Mouse (Mus musculus) neural tube, embryonic 10.5 days (tissue): ENCODE data around the gene Lad1.

Experiments
- DNase-seq: peaks from one replicate; pipeline ENCODE4 v3.0.0-alpha.2; 2017; ENCODE audit warnings: low spot score; ENCODE audit errors: extremely low spot score

Gene Lad1

DNA sequence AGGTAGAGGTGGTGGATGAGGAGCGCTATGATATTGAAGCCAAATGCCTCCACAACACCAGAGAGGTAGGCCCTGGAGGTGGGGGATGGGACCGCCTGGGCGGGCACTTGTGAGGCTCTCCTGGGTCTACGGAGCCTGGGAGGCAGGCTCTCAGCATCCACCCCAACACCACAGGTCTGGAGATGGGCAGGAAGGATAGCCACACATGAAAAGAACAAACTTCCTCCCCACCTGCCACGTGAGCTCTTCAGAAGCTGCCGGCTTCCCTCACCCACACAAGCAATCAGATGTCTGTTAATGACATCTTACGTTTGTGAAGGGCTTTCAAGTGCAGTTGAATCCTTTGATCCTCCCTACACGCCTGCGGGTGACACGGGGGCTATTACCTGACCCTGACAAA lies 10.9 kb upstream of the Lad1 start:
- no peak for DNase-seq

DNA sequence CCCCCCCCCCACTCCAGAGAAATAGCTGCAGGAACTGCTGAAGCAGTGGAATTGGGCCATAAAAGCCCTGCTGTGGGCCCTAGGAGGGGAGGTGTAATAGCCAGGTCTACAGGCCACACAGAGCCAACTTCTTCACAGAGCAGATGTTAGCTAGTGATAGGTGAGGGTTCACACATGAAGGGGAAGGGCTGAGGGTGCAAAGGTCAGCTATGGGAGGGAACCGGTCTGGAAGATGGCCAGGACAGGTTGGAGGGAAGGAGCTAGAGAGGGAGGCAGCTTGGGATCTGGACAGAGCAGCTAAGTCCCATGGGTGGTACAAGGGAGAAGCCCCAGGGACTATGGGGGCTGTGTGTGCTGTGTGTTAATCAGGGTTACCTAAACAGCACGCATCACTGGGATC lies 8.2 kb upstream of the Lad1 start:
- no peak for DNase-seq

DNA sequence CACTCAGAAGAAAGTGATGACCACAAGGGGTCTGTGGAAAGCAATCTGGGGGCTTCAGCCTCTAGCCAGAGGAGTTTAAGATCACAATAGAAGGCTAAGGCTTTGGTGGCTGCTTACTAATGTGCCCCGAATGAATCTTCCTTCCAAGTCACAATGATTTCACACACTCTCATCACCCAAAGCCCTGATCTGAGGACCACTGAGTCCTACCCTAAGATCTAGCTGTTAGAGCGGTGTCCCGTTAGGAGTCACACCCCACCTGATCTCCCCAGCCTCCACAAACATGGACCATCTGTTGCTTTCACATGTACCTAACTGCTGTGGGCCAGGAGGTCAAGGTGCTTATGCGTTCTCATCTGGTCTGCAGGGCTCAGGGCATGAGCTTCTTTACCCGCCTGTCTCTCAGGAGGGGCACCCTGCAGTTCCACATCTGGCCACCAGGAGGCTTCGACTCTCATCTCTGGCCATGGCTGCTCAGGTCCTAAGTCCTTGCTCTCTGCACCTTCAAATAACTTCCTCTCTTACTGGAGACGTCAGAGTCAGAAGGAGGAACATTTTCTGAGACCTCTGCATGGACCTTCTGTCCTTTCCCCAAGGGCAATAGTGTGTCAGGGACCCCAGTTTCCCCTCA lies 7.3 kb upstream of the Lad1 start:
- peak; percentile 88 for DNase-seq

DNA sequence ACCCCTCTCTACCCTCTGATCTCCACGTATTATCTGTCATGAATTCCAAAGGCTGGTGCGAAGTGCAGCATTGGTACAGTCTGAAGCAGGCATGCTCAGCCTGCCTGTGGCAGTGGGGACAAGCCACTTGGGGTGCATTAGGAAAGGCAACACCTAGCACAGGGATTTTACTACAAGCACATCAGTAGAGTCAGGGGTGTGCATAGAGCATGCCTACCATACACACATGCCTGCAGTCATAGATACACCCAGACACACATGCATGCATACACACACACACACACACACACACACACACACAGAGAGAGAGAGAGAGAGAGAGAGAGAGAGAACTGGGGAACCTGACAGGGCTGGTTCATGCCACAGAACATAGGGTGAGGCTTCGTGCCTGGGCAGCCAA lies 6.2 kb upstream of the Lad1 start:
- no peak for DNase-seq

DNA sequence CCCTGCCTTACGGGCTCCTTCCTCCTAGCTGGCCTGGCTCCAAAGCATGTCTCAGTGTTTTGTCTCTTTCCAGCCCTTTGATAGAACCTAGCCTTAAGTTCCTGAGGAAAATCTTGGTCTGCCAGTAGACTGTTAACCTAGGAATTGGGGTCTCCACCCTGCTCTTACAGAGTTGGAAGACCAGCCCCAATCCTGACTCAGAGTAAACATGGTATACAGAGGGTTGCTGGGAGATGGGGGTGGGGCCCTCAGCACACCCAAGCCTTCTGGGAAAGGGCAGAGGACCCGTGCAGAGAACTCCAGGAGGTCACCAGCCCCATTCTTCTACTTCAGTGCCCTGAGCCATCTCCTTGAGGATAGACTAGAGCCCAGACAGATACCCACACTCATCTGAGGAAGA lies 5.8 kb upstream of the Lad1 start:
- no peak for DNase-seq

DNA sequence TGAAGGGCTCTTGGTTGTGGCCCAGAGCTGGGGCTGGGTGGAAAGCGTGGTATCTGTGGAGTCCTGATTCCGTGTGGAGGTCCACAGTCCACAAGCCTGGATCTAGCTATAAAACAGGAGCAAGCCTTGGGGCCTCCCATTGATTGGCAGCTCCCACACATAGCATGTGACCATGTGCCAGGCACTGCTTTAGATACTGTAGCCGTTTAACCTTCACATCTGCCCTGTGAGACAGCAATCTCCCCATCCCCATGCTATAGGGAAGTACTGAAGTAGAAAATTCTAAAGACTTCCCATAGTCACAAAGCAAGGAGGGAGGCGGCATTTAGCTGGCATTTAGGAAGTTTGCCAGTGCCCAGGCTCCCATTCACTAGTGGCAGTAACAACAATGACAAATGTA lies 5.3 kb upstream of the Lad1 start:
- no peak for DNase-seq

DNA sequence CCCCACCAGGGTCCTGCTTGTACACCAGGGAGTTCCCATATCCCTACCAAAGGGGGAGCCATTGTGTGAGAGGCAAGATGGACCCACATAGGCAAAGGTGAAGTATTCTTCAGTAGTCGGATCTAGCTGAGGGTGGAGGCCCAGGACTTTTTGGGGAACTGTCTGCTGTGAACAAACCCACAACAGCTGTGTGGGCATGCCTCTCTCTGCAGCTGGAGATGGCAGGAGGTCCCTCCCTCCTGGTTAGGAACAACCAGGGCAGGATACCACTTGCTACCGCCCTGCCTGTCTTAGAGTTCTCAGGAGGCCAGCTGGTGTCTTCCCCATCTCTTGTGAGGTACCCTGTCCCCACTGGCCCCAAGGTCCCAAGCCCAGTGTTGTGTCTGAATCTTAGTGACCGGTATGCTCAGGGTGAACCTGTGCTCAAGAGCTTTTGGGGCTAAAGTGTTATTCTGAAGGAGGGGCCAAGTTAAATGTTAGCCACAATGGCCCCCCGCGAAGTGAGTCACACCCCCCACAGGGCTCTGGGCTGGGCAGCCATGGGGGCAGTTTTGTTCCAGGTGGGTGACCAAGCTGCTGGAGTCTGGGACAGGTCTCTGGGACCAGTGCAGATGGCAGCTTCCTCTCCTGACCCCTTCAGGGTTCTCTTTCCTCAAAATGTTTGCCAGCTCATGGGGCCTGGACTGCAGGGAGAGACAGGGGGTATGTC lies 4.6 kb upstream of the Lad1 start:
- no peak for DNase-seq

DNA sequence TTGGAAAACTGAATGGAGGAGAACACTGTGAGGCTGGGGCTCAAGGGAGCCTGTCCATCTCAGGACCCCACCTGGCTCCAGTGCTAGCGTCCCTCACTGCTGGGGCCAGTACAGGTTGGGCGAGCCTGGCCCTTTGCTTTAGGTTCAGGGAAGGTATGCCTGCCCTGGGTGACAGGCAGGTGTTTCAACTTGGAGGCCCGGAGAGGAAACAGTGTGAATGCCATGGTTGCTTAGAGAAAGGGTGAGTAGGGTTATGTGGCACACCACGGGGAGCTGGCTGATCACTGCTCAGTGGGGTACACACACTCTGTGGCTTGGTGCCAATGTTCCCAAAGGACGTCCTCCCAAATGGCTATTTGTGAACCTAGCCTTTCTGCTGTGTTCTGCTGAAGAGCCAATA lies 3.9 kb upstream of the Lad1 start:
- no peak for DNase-seq

DNA sequence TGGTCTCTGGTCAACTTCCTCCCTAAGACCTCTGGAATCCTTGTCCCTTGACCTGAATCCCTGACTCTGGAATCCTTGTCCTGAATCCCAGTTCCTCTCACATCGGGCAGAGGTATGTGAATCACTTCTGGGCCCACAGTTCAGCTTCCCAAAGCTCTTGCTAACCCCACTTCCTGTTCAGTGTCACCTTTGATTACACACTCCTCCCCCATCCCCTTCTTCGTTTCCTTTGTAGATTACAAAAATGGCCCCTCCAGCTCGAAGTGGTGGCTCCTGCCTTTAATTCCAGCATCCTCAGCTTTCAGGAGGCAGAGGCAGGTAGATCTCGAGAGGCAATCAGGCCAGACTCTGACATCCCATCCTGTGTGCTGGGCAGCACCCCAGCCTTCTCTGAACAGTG lies 803 bp upstream of the Lad1 start:
- no peak for DNase-seq

DNA sequence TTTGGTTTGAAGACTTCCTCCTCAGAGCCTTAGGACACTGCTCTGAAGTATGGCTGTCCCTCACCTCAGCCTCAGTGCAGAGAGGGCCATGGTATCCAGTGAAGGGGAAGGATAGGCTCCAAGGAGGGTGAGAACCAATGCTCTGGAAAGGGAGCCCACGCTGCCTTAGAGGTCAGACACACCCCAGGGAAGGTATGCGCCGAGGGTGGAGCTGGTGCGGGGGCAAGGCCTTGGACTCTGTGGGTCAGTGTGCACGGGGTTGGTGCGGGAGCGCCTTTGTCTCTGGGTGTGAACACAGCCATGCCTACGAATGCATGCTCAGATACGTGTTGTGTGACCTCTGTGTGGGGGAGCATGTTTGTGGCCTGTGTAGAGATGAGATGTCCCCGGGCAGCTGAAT lies 1.7 kb downstream of the Lad1 start:
- DNase-seq, result no peak

DNA sequence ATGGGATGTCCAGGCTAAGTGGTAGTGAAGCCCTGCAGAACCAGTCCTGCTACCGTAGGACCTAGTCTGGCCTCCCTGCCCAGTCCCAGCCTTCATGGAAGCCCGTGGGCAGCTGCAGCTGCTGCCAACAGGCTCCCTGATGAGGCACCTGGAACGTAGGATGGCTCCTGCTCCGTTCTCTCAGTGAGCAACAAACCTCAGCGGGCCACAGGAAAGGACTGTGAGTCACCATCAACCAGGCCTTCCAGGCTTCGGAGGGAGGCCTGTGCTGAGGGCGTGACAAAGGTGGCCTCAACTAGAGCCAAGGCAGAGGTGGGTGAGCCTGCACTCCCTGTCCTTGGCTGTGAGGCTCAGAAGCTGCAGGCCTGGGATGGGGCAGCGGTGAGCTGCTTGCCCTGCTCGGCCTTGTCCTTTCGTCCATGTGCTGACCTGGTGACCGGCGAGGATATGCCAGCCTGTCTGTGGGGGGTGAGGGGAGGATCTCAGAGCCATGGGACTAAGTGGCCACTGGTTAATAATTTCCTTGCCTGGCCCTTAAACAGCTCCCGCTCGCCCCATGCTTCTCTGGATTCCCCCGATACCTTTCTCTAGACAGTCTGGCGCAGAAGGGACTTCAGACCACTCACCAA lies 2.5 kb downstream of the Lad1 start:
- DNase-seq, result no peak

DNA sequence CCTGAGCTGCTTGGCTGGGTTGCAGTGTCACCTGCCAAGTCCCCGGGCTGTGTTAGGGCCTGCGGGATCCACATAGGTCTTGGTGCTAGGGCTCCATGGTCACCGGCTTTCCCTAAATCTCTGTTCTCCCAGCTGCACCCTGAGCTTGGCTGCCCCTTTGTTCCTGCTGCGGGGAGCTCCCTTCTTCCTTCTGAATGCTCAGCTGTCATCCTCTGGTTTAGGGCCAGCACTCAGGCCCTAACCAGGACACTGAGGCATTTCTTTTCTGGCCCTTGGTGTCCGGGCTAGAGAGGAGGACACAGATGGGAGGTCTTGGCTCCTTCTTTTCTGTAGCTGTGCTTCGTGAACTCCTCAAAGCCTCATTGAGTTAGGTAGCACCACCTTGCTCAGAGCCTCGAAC lies 3.4 kb downstream of the Lad1 start:
- DNase-seq, result no peak

DNA sequence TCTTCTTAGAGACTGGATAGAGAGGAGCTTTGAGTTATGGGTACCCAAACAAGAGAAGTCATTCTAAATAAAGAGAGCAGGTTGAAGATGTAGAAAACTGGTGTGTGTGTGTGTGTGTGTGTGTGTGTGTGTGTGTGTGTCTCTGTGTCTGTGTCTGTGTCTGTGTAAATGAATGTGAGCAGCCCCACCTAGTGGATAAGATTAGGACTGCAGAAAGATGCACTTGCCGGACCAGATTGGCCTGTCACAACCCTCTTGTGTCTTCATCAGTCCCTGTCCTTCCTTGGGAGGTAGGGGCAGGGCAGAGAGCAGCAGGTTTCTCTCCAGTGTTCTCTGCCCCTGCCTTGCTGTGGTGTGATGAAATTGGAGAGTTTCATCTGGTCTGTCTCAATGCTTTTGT lies 10.5 kb downstream of the Lad1 start:
- DNase-seq, result peak; percentile 50

DNA sequence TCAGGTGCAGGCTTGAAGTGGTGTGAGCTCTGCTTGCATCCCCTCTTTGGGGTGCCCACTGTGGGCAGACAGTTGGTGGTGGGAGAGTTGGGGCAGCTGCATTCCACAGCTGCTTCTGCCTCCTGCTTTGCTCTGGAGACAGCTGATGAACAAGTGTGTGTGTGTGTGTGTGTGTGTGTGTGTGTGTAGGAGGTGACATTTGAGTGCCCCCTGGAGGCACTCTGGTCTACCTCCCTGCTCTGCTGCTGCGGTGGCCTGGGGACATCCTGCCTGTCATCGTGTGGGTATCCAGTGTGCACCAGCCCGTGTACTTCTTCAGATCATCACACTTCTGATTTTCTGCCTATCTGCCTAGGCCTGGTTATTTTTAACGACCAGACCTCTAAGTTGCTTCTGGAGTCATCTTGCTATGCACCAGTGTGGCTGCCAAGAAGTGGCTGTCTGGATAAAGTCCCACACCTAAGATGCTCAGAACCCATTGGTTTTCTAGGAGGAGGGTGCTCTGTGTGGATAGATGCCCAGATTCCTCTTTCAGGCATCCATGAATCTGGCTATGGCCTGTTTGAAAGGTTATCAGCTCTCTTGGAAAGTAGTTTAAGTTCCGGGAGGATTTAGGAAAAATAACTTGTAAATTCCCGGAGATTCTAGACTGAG lies 15.9 kb downstream of the Lad1 start:
- no peak for DNase-seq

DNA sequence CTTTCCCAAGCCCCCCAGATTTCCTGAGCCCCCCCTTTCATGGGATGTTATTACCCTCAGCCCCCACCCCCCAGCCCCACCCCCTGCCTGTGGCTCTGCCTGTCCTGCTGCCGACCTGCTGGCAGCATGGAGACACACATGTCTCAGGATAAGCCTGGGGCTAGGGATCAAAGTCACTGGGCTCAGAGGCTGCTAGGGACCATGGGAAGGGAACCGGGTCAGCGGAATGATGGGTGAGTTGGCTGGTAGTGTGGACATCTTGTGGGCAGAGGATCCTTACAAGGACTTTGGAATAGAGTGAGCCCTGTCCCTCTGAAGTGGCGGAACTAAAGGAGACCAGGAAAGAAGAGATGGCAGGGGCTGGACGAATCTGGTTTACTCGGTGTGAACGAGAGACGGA lies 16.6 kb downstream of the Lad1 start:
- DNase-seq, result no peak

DNA sequence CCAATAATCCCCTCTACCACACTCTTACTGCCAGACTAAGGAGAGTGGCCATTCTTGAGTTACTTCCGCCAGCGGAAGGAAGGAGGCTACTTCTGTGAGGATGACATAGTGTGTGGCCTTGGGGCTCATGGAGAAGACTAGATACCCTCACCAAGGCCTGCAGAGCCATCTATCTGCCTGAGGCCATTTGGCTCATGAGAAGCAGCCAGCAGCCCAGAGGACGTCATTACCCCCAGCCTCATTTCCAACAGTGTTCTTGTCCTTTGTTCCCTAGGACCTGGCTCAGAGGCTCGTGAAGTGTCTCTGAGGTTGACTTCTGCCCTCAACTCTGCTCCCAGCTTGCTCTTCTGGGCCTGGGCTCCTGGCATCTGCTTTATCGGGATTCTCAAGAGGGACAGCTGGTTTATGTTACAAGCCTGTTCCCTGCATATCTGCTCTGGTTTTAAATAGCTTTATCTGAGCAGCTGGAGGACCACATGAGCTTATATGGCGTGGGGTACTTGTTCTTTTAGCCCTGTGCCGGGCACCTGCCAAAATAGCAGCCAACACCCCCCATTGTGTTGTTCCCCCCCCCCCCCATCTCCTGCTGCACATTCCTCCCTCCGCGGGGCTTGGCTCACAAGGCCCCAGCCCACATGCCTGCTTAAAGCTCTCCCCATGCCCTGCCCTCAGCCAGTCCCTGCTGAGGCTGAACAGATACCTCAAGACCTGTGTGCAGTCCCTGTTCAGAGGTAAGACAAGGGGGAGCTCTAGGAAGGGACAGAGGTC lies 17.5 kb downstream of the Lad1 start, which contains the start of gene Tnnt2:
Gene Tnnt2 (plus strand): TSS at position 639 of the 768 bp plus-strand sequence.
- no peak for DNase-seq

DNA sequence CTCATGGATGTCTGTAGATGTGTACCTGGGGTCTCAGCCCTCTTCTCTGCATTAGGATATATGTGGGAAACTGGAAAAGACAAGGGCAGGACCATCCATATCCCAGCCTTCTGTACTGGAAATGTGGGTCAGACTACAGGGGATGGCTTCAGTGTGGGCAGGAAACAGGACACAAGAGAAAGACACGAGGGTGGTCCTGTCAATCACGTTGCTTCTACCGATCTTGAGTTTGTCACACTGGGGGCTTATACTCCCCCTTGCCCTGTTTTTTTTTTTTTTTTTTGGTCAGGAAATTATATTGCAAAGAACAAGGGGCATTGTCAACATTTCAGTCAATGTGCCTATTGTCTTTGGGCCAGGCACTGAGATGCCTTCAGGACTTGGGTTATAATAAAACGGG lies 20.2 kb downstream of the Lad1 start:
- no peak for DNase-seq

DNA sequence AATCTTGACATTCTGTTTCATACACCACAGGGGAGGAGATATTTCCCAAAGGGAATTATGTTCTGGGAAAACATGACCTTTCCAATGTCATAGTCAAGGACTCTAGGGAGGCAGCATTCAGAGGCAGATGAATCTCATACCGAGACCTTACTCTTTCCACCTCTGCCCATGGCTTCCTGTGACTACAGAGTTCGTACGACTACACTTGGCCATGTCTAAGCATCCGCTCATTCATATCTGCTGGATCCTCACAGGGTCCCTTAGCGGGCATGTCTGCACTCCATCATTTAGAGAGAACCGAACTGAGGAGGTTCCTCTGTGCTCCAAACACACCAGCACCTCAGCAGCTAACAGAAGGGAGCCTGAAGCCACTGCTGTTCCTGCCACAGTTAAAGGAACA lies 20.7 kb downstream of the Lad1 start:
- DNase-seq, result no peak

DNA sequence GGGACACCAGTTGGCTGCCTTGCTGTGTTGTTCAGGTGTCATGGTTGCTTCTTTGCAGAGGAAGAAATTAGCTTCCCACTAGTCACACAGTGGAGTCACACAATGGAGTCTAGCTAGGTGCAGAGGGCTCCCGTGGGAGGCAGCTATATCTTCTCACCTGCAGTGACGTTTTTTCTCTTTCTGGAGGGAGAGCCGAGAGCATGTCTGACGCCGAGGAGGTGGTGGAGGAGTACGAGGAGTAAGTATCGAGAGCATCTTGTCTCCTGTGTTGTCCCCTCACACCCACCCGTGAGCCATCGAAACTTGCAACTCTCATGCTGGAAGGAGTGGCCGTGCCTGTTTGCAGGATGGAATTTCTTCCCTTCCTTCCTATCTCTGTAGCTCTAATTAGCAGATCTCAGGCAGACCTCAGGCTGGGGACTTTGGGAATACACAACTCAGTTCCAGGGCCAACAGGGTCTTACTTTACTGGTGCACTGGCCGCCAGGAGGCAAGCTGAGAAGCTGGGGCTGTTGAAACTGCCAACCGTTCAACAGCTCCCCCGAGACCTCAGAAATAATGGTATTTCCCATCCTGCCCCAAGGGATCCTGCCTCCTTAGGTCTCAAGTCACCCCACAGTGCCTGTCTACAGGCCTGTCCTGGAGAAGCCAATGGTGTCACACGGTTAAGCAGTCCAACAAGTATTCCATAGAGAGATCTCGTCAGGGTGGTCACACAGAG lies 22.4 kb downstream of the Lad1 start:
- no peak for DNase-seq

DNA sequence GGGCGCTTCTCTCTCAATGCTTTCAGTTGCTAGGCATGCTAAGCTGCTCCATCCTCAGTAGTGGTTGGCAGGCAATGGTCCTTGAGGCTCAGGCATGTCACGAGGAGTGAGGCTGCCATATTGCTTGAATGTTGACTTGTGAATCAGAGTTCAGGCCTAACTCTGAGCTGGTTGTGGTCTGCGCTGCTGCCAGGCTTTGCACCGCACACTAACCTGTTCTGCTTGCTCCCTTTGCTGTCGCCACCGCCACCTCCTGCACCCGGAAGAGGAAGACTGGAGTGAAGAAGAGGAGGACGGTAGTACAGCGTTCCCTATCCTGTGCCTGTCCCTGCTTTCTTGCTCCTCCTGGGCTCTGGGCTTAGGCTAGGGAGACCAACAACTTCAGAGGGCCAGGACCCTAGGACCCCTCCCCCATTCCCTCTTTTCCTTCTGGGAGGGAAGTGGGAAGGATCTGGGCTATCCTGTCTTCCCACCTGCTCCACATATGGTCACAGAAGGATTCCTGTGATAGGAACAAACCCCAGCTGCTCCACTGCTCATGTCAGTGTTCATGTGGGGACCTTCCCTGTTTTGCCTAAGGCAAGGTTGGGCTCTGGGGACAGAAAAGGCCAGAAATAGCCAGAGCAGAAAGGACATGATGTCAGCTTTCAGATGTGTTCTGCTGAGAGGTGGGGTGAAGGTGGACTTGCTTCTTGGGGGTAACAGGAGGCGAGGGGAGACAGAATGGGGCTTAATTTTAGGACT lies 25.3 kb downstream of the Lad1 start:
- no peak for DNase-seq
